Mouse (Mus musculus): ENCODE results near the gene Fam240a. TPM values are rescaled to one million over a fixed set of nuclear protein-coding genes. Genes with fewer than 3 reads are reported as not detected.

Fam240a gene
- polyA plus RNA-seq, 1 experiment from 2014 or later = not detected

- no peaks in the 10 kb centered on the region for H3K4me1 ChIP-seq
- 92% methylated on average over 11 of the region's 11 CpGs for WGBS
Observed at GRCm38 (mm10) chr9:110907201-110907837, 9.3 kb downstream of the Fam240a start.

GRCm38 (mm10) chr9:110902271-110902670, 14.4 kb downstream of the Fam240a start:
- Histone ChIP-seq H3K4me1 (no peaks in the 10 kb centered on the region), H3K36me3 (replicated peaks) (no peaks in the 10 kb centered on the region), H3K27me3 (replicated peaks) (no peaks in the 10 kb centered on the region), H3K9ac (no peak overlapping the region), H3K4me2 (no peak overlapping the region), H3K27ac (no peak overlapping the region), H3K9me3 (no peaks in the 10 kb centered on the region), H3K4me3 (no peak overlapping the region)
- ATAC-seq (replicated peaks) = no peak
- 84% methylated on average over 4 of the region's 4 CpGs for WGBS

More at GRCm38 (mm10) chr9:110907201-110907837, 9.3 kb downstream of the Fam240a start:
- Histone ChIP-seq H3K9ac (no peak overlapping the region), H3K4me2 (no peak overlapping the region), H3K9me3 (no peaks in the 10 kb centered on the region), H3K36me3 (replicated peaks) (no peaks in the 10 kb centered on the region), H3K27ac (no peak overlapping the region), H3K4me3 (no peak overlapping the region), H3K27me3 (replicated peaks) (no peaks in the 10 kb centered on the region)
- no peak for ATAC-seq (replicated peaks)

- Histone ChIP-seq H3K27ac (no peak overlapping the region), H3K4me2 (no peak overlapping the region), H3K27me3 (replicated peaks) (no peaks in the 10 kb centered on the region), H3K4me1 (peaks cover 2% of the 10 kb centered on the region; the same call in 1 of the 2 replicates), H3K9ac (no peak overlapping the region), H3K36me3 (replicated peaks) (no peaks in the 10 kb centered on the region), H3K9me3 (no peaks in the 10 kb centered on the region), H3K4me3 (no peak overlapping the region)
- WGBS = 88% methylated on average over 6 of the region's 6 CpGs
- ATAC-seq (replicated peaks) = no peak
Observed at GRCm38 (mm10) chr9:110901204-110901603, 15.5 kb downstream of the Fam240a start.

GRCm38 (mm10) chr9:110899451-110900008, 17.1 kb downstream of the Fam240a start:
- Histone ChIP-seq H3K4me2 (no peak overlapping the region), H3K4me1 (peaks cover 7% of the 10 kb centered on the region; the same call in 1 of the 2 replicates), H3K27ac (no peak overlapping the region), H3K4me3 (no peak overlapping the region), H3K27me3 (replicated peaks) (no peaks in the 10 kb centered on the region), H3K36me3 (replicated peaks) (no peaks in the 10 kb centered on the region), H3K9ac (no peak overlapping the region), H3K9me3 (no peaks in the 10 kb centered on the region)
- no peak for ATAC-seq (replicated peaks)
- 65% methylated on average over 10 of the region's 10 CpGs for WGBS

- WGBS = 10% methylated on average over 6 of the region's 6 CpGs
- peak; percentile 17; the same call in 1 of the 2 replicates for ATAC-seq (replicated peaks)
- Histone ChIP-seq H3K9me3 (no peaks in the 10 kb centered on the region), H3K4me2 (peak overlapping the region; percentile 1; the same call in 1 of the 2 replicates), H3K9ac (no peak overlapping the region), H3K4me3 (no peak overlapping the region), H3K36me3 (replicated peaks) (no peaks in the 10 kb centered on the region), H3K27me3 (replicated peaks) (no peaks in the 10 kb centered on the region), H3K27ac (no peak overlapping the region), H3K4me1 (peaks cover 7% of the 10 kb centered on the region; the same call in 1 of the 2 replicates)
Observed at GRCm38 (mm10) chr9:110896595-110896994, 20.1 kb downstream of the Fam240a start.

GRCm38 (mm10) chr9:110895994-110896393, 20.7 kb downstream of the Fam240a start:
- H3K27ac ChIP-seq = no peak overlapping the region
- no peaks in the 10 kb centered on the region for H3K9me3 ChIP-seq
- H3K4me2 ChIP-seq = 0 out of 2 replicates have a peak overlapping the region, but pooled peaks have one; percentile 1
- no peaks in the 10 kb centered on the region for H3K27me3 ChIP-seq (replicated peaks)
- H3K4me1 ChIP-seq = peaks cover 7% of the 10 kb centered on the region; the same call in 1 of the 2 replicates
- 14% methylated on average over 7 of the region's 7 CpGs for WGBS
- H3K4me3 ChIP-seq = no peak overlapping the region
- H3K36me3 ChIP-seq (replicated peaks) = no peaks in the 10 kb centered on the region
- 0 out of 2 replicates have a peak, but pooled peaks have one; percentile 33 for ATAC-seq (replicated peaks)
- H3K9ac ChIP-seq = no peak overlapping the region

GRCm38 (mm10) chr9:110895507-110895906, 21.2 kb downstream of the Fam240a start:
- peaks cover 7% of the 10 kb centered on the region; the same call in 1 of the 2 replicates for H3K4me1 ChIP-seq
- H3K27me3 ChIP-seq (replicated peaks) = no peaks in the 10 kb centered on the region
- no peak overlapping the region for H3K4me2 ChIP-seq
- H3K9me3 ChIP-seq = no peaks in the 10 kb centered on the region
- 61% methylated on average over 5 of the region's 5 CpGs for WGBS
- H3K27ac ChIP-seq = no peak overlapping the region
- H3K9ac ChIP-seq = no peak overlapping the region
- no peak overlapping the region for H3K4me3 ChIP-seq
- ATAC-seq (replicated peaks) = no peak
- H3K36me3 ChIP-seq (replicated peaks) = no peaks in the 10 kb centered on the region

GRCm38 (mm10) chr9:110893429-110893828, 23.2 kb downstream of the Fam240a start:
- H3K36me3 ChIP-seq (replicated peaks) = no peaks in the 10 kb centered on the region
- WGBS = 72% methylated on average over 10 of the region's 10 CpGs
- H3K9ac ChIP-seq = no peak overlapping the region
- no peak overlapping the region for H3K4me2 ChIP-seq
- 0 out of 2 replicates have a peak, but pooled peaks cover 3% of the 10 kb centered on the region for H3K27me3 ChIP-seq (replicated peaks)
- no peak overlapping the region for H3K4me3 ChIP-seq
- H3K4me1 ChIP-seq = peaks cover 7% of the 10 kb centered on the region; the same call in 1 of the 2 replicates
- no peak for ATAC-seq (replicated peaks)
- H3K27ac ChIP-seq = no peak overlapping the region
- H3K9me3 ChIP-seq = no peaks in the 10 kb centered on the region

GRCm38 (mm10) chr9:110892552-110892951, 24.1 kb downstream of the Fam240a start:
- WGBS = 88% methylated on average over 3 of the region's 3 CpGs
- Histone ChIP-seq H3K9me3 (no peaks in the 10 kb centered on the region), H3K4me3 (no peak overlapping the region), H3K4me2 (no peak overlapping the region), H3K9ac (no peak overlapping the region), H3K27ac (no peak overlapping the region), H3K27me3 (replicated peaks) (0 out of 2 replicates have a peak, but pooled peaks cover 3% of the 10 kb centered on the region), H3K4me1 (peaks cover 7% of the 10 kb centered on the region; the same call in 1 of the 2 replicates), H3K36me3 (replicated peaks) (no peaks in the 10 kb centered on the region)
- ATAC-seq (replicated peaks) = no peak

GRCm38 (mm10) chr9:110891077-110891828, 25.4 kb downstream of the Fam240a start:
- 82% methylated on average over 12 of the region's 12 CpGs for WGBS
- Histone ChIP-seq H3K27me3 (replicated peaks) (0 out of 2 replicates have a peak, but pooled peaks cover 3% of the 10 kb centered on the region), H3K9ac (no peak overlapping the region), H3K4me1 (peaks cover 5% of the 10 kb centered on the region; the same call in 1 of the 2 replicates), H3K4me3 (no peak overlapping the region), H3K4me2 (no peak overlapping the region), H3K9me3 (no peaks in the 10 kb centered on the region), H3K36me3 (replicated peaks) (no peaks in the 10 kb centered on the region), H3K27ac (no peak overlapping the region)
- no peak for ATAC-seq (replicated peaks)

- H3K27ac ChIP-seq = no peak overlapping the region
- no peak overlapping the region for H3K9ac ChIP-seq
- WGBS = 15% methylated on average over 21 of the region's 21 CpGs
- no peak overlapping the region for H3K4me3 ChIP-seq
- no peaks in the 10 kb centered on the region for H3K4me1 ChIP-seq
- H3K4me2 ChIP-seq = no peak overlapping the region
- no peaks in the 10 kb centered on the region for H3K36me3 ChIP-seq (replicated peaks)
- ATAC-seq (replicated peaks) = no peak
- H3K27me3 ChIP-seq (replicated peaks) = 0 out of 2 replicates have a peak, but pooled peaks cover 3% of the 10 kb centered on the region
- H3K9me3 ChIP-seq = no peaks in the 10 kb centered on the region
Observed at GRCm38 (mm10) chr9:110890026-110890783, 26.5 kb downstream of the Fam240a start.
